Mouse (Mus musculus): ENCODE data around the gene Man1c1.

DNA sequence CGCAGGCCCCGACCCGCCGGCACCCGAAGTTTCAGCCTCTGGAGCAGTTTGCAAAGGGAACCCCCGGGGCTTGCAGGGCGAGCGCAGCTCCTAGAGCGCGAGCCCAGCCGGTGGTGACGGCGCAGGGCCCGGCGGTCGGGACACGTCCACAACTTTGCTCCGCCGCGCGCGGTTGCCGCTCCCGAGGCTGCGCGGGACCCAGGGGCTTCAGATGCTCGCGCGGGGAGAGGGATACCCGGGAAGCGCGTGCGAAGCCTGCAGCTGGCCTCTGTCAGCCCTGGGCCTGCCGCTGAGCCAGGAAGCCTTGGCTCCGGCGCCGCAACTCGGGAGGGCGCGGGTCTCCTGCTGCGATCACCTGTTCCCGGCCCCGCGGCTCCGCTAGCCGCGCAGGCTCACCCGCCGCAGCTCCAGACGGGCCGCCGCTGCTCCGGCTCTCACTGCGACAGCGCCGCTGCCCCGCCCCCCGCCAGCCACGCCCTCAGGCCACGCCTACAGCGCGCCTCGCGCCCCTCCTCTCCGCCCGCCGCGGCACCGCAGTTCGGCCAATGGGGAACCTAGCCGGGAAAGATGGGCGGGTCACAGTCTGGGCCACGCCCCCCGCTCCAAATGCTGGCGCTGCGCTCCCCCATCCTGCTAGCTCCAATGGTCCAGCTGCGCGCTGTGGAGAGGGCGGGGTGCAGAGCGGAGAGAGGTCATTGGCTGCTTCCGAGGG is at the start of gene Man1c1:
- TF ChIP-seq POLR2A (IDR thresholded peaks at IDR 0.05; ENCODE audit: low read depth, low read length): no peak
- no peak for TF ChIP-seq CTCF (conservative IDR thresholded peaks at IDR 0.05; ENCODE audit: insufficient read depth, insufficient read length, low read depth, low read length)

Data from kidney, adult 2 months (tissue).